Mouse (Mus musculus) hindbrain, embryonic 13.5 days (tissue): ENCODE results near the gene Ppt2. TPM values are rescaled to one million over a fixed set of nuclear protein-coding genes. Genes with fewer than 3 reads are reported as not detected.

ENCODE experiments used
- ATAC-seq: fragments of 200-750 bp; cut with Nextera tagmentation; 2 replicates; pipeline ENCODE4 v1.8.0; 2017; ENCODE audit warnings: moderate TSS enrichment; ENCODE audit not compliant: low FRiP score
- H3K27ac ChIP-seq: fragments of 300-500 bp; sonication (generic); 2 replicates; pipeline ENCODE4 v1.5.1; 2015; ENCODE audit warnings: inconsistent platforms, mild to moderate bottlenecking, moderate library complexity
- H3K27me3 ChIP-seq: fragments of 300-500 bp; sonication (generic); 2 replicates; pipeline ENCODE4 v1.6.1; 2015; ENCODE audit warnings: mild to moderate bottlenecking, inconsistent platforms
- H3K36me3 ChIP-seq: fragments of 300-500 bp; sonication (generic); 2 replicates; pipeline ENCODE4 v1.6.1; 2015; ENCODE audit warnings: mild to moderate bottlenecking, inconsistent platforms
- H3K4me1 ChIP-seq: fragments of 300-500 bp; sonication (generic); replicated peaks from 2 replicates; pipeline ENCODE4 v1.6.1; 2015; ENCODE audit warnings: inconsistent platforms
- H3K4me2 ChIP-seq: fragments of 300-500 bp; sonication (generic); 2 replicates; pipeline ENCODE4 v1.6.1; 2015; ENCODE audit warnings: inconsistent platforms, mild to moderate bottlenecking, moderate library complexity
- H3K4me3 ChIP-seq: fragments of 300-500 bp; sonication (generic); 2 replicates; pipeline ENCODE4 v1.5.1; 2015; ENCODE audit warnings: mild to moderate bottlenecking, inconsistent platforms
- H3K9ac ChIP-seq: fragments of 300-500 bp; sonication (generic); 2 replicates; pipeline ENCODE4 v1.6.1; 2015; ENCODE audit warnings: mild to moderate bottlenecking, inconsistent platforms
- H3K9me3 ChIP-seq: fragments of 300-500 bp; sonication (generic); 2 replicates; pipeline ENCODE4 v1.6.1; 2016; ENCODE audit warnings: inconsistent platforms
- WGBS: fragments of 180-500 bp; shearing (Covaris S2); methylation state at CpG from one replicate; pipeline ENCODE4 v1.1.7; 2015; 5-methylcytosine and 5-hydroxymethylcytosine counted together
- polyA plus RNA-seq: library from polyadenylated mRNA; unstranded; fragments of >200 nt; fragmentation: Nextera tagmentation; extraction: Ambion mirVana; gene quantifications from 2 replicates; pipeline ENCODE4 v1.2.1, GENCODE M21; 2015

Ppt2 gene
- polyA plus RNA-seq, 1 experiment from 2014 or later = 21.7 TPM

- H3K4me1 ChIP-seq = peaks cover 61% of the 10 kb centered on the region
- H3K27me3 ChIP-seq = peaks cover 47% of the 10 kb centered on the region
- no peak for ATAC-seq
- no peaks in the 10 kb centered on the region for H3K9me3 ChIP-seq
- H3K36me3 ChIP-seq = peaks cover 3% of the 10 kb centered on the region; the same call in 1 of the 2 replicates
- peak overlapping the region; percentile 91 for H3K4me2 ChIP-seq
- WGBS = 10% methylated on average over 12 of the region's 12 CpGs
- peak overlapping the region; percentile 73 for H3K4me3 ChIP-seq
- peak overlapping the region; percentile 93; the same call in 1 of the 2 replicates for H3K27ac ChIP-seq
- H3K9ac ChIP-seq = peak overlapping the region; percentile 83
These were observed 1.7 kb upstream of the Ppt2 start for GRCm38 (mm10) chr17:34629796-34630603.

DNA sequence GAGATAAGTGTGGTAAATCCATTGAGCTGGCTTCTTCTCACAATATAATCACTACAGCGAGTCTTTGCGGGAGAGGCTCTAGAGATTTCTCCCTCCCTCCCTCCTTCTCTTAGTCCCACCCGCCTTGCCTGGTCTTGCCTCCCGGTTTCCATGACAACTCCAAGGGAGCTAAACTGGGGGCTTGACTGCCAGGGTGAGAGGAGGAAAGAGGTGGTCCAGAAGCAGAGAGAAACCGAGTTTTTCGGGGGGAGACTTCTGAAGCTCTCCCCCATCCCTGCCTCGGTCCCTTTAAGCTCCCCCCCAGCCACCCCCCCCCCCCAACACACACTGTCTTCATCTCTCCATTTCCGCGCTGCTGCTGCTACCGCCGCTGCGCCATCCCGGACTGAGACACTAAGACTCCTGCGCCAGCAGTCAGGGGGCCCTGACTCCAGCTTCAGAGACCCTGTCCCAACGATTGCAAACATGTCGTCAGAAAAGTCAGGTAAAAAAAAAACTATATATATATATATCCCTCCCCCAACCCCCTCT, 976 bp upstream of the Ppt2 start, which contains the start of gene Prrt1:
Prrt1 (plus strand) TSS at position 313 of the 531 bp plus-strand sequence.
- Histone ChIP-seq H3K9me3 (no peaks in the 10 kb centered on the region), H3K27ac (peak within 1 kb of the TSS; percentile 93), H3K4me2 (peak within 1 kb of the TSS; percentile 91), H3K27me3 (peaks cover 47% of the 10 kb centered on the region), H3K4me1 (peaks cover 61% of the 10 kb centered on the region), H3K4me3 (peak within 1 kb of the TSS; percentile 73), H3K36me3 (peaks cover 3% of the 10 kb centered on the region; the same call in 1 of the 2 replicates), H3K9ac (peak within 1 kb of the TSS; percentile 83)
- 1% methylated on average over 16 of the region's 16 CpGs for WGBS
- ATAC-seq = peak; percentile 26; the same call in 1 of the 2 replicates

GRCm38 (mm10) chr17:34628644-34628967, 296 bp upstream of the Ppt2 start:
- peaks cover 61% of the 10 kb centered on the region for H3K4me1 ChIP-seq
- H3K27me3 ChIP-seq = peaks cover 41% of the 10 kb centered on the region
- H3K27ac ChIP-seq = peak overlapping the region; percentile 93
- peak overlapping the region; percentile 91 for H3K4me2 ChIP-seq
- peak overlapping the region; percentile 83 for H3K9ac ChIP-seq
- H3K9me3 ChIP-seq = no peaks in the 10 kb centered on the region
- 17% methylated on average over 5 of the region's 5 CpGs for WGBS
- H3K4me3 ChIP-seq = peak overlapping the region; percentile 73
- H3K36me3 ChIP-seq = peaks cover 4% of the 10 kb centered on the region
- ATAC-seq = no peak

DNA sequence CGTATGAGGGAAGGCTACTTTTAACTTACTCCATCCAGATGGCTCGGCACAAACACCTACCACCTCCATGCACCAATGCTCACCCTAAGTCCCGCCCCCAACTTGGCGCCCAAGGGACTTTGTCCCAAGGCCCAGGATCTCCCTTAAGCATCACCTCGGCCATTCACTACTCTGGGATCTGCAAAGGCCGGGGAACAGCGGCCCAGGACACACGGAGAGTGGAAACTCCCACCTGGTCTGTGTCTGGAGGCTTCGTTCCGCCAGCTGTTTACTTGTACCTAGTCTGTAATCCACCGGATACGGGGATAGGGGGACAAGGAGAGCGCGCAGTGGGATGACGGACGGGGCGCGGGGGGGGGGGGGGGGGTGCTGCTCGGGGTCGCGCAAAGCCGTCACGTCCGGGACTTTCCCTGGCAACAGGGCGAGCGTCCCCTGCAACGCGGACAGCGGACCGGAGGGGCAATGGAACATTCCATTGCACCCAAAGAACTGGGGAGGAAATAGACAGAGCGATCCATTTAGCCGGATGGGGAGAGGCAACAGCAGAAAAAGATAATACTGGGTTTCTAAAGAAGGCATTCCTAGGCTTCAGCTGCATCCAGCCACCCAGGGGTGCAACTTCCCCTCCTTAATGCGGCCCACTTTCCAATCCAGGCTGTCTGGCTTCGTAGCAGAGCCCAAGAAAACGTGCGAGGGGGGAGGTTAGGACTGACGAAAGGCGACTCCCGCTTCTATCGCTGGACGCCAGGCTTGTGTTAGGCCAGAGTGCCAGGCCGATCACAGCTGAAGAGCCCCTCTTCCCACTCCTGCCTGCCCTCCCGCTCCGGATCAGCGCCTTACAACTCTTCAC, 992 bp downstream of the Ppt2 start:
- peak overlapping the region; percentile 83 for H3K9ac ChIP-seq
- H3K9me3 ChIP-seq = no peaks in the 10 kb centered on the region
- peaks cover 28% of the 10 kb centered on the region for H3K27me3 ChIP-seq
- H3K4me1 ChIP-seq = peaks cover 60% of the 10 kb centered on the region
- peak overlapping the region; percentile 91 for H3K4me2 ChIP-seq
- H3K4me3 ChIP-seq = peak overlapping the region; percentile 73
- peak; percentile 73 for ATAC-seq
- WGBS = 0% methylated on average over 42 of the region's 45 CpGs
- H3K36me3 ChIP-seq = peaks cover 17% of the 10 kb centered on the region
- H3K27ac ChIP-seq = peak overlapping the region; percentile 93

- Histone ChIP-seq H3K9me3 (no peaks in the 10 kb centered on the region), H3K4me1 (peaks cover 54% of the 10 kb centered on the region)
- WGBS = 0% methylated on average over 18 of the region's 18 CpGs
These were observed 1.6 kb downstream of the Ppt2 start for GRCm38 (mm10) chr17:34626773-34627092.

GRCm38 (mm10) chr17:34626062-34626772, 2.1 kb downstream of the Ppt2 start:
- Histone ChIP-seq H3K27me3 (peaks cover 17% of the 10 kb centered on the region), H3K4me1 (peaks cover 49% of the 10 kb centered on the region), H3K9ac (peak overlapping the region; percentile 83), H3K9me3 (no peaks in the 10 kb centered on the region), H3K36me3 (peaks cover 28% of the 10 kb centered on the region), H3K4me3 (peak overlapping the region; percentile 73), H3K27ac (peak overlapping the region; percentile 93), H3K4me2 (peak overlapping the region; percentile 91)
- WGBS = 53% methylated on average over 16 of the region's 16 CpGs
- ATAC-seq = no peak

More at GRCm38 (mm10) chr17:34626773-34627092, 1.6 kb downstream of the Ppt2 start:
- peaks cover 22% of the 10 kb centered on the region for H3K27me3 ChIP-seq
- peaks cover 22% of the 10 kb centered on the region for H3K36me3 ChIP-seq
- ATAC-seq = peak; percentile 43
- H3K4me3 ChIP-seq = peak overlapping the region; percentile 73
- H3K27ac ChIP-seq = peak overlapping the region; percentile 93
- H3K9ac ChIP-seq = peak overlapping the region; percentile 83
- peak overlapping the region; percentile 91 for H3K4me2 ChIP-seq

- Histone ChIP-seq H3K9ac (no peak overlapping the region), H3K4me1 (peaks cover 37% of the 10 kb centered on the region), H3K36me3 (peaks cover 35% of the 10 kb centered on the region), H3K9me3 (no peaks in the 10 kb centered on the region), H3K27ac (no peak overlapping the region), H3K4me3 (no peak overlapping the region), H3K27me3 (peaks cover 5% of the 10 kb centered on the region), H3K4me2 (no peak overlapping the region)
- no peak for ATAC-seq
- 98% methylated on average over 3 of the region's 3 CpGs for whole genome bisulfite sequencing
These were observed 3.3 kb downstream of the Ppt2 start for GRCm38 (mm10) chr17:34624981-34625380.

DNA sequence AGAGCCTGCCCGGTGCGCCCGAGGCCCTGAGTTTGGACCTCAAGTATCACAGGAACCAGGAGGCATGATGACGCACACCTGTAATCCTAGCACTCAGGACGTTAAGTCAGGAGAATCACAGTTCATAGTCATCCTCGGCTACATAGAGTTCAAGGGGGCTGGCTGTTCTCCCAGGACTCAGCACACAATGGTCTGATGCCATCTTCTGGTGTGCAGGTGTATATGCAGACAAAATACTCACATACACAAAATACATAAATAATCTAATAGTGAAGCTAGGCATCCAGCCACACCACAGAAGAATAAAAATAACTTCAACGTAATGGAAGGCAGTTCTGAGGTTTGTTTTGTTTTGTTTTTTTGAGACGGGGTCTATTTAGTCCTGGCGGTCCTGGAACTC, 5.1 kb downstream of the Ppt2 start:
- Histone ChIP-seq H3K4me2 (no peak overlapping the region), H3K27me3 (no peaks in the 10 kb centered on the region), H3K27ac (no peak overlapping the region), H3K4me1 (peaks cover 19% of the 10 kb centered on the region), H3K36me3 (peaks cover 44% of the 10 kb centered on the region), H3K4me3 (no peak overlapping the region), H3K9ac (no peak overlapping the region), H3K9me3 (no peaks in the 10 kb centered on the region)
- 90% methylated on average over 9 of the region's 9 CpGs for WGBS
- ATAC-seq = no peak

DNA sequence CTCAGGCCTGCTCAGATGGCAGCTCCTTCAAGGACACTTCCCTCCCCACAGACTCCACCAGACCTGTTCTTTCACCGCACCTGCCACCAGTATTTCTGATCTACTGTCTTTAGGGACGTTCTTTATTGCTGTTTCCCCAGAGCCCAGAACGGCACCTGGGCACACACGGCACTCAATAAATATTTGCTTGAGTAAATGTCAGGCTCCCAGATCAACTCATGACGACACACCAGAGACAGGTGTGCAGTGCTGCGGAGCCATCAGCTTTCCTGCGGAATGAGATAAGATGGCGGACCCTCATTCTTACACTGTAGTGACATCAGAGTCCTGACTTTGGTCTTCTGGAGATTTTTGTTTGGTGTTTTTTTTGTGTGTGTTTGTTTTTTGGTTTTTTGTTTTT, 7.3 kb downstream of the Ppt2 start:
- 93% methylated on average over 8 of the region's 8 CpGs for WGBS
- H3K36me3 ChIP-seq = peaks cover 57% of the 10 kb centered on the region

DNA sequence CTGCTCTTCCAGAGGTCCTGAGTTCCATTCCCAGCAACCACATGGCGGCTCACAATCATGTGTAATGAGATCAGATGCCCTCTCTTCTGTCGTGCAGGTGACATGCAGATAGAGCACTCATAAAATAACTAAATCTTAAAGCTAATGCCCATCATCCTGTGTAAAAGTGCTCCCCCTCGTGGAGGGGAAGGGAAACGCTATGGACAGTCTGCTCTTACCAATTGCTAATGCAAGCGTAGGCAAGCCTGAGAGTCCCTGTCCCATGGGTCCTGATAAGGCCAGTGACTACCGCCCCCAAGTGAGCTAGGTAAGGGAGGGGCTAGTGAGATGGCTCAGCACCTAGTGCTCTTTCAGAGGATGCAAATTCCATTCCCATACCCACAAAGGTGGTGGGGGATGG, 9.3 kb downstream of the Ppt2 start:
- H3K4me1 ChIP-seq = no peaks in the 10 kb centered on the region
- no peak overlapping the region for H3K27ac ChIP-seq
- H3K9me3 ChIP-seq = no peaks in the 10 kb centered on the region
- H3K36me3 ChIP-seq = peaks cover 75% of the 10 kb centered on the region
- no peak overlapping the region for H3K4me3 ChIP-seq
- no peak overlapping the region for H3K4me2 ChIP-seq
- no peak for ATAC-seq
- H3K27me3 ChIP-seq = no peaks in the 10 kb centered on the region
- 12% methylated on average over 6 of the region's 6 CpGs for WGBS
- H3K9ac ChIP-seq = no peak overlapping the region

More for the DNA sequence above, 7.3 kb downstream of the Ppt2 start:
- Histone ChIP-seq H3K4me2 (no peak overlapping the region), H3K27me3 (no peaks in the 10 kb centered on the region), H3K4me1 (peaks cover 4% of the 10 kb centered on the region), H3K4me3 (no peak overlapping the region), H3K9me3 (no peaks in the 10 kb centered on the region), H3K27ac (no peak overlapping the region), H3K9ac (no peak overlapping the region)
- no peak for ATAC-seq

GRCm38 (mm10) chr17:34615871-34616270, 12.4 kb downstream of the Ppt2 start, which contains the start of gene Egfl8:
Gene Egfl8 (minus strand): TSS chr17:34615971.
- peak within 1 kb of the TSS; percentile 11; the same call in 1 of the 2 replicates for H3K9ac ChIP-seq
- H3K27ac ChIP-seq = peak within 1 kb of the TSS; percentile 41; the same call in 1 of the 2 replicates

More at GRCm38 (mm10) chr17:34615871-34616270, 12.4 kb downstream of the Ppt2 start, which contains the start of gene Egfl8:
- ATAC-seq = no peak
- Histone ChIP-seq H3K9me3 (no peaks in the 10 kb centered on the region), H3K36me3 (peaks cover 77% of the 10 kb centered on the region), H3K4me3 (no peak within 1 kb of the TSS), H3K27me3 (no peaks in the 10 kb centered on the region), H3K4me1 (no peaks in the 10 kb centered on the region), H3K4me2 (peak within 1 kb of the TSS; percentile 13; the same call in 1 of the 2 replicates)
- 54% methylated on average over 6 of the region's 6 CpGs for WGBS
